Mouse (Mus musculus) small intestine, adult 2 months (tissue): ENCODE measurements around the gene Kat6b.

Experiments used
- CTCF ChIP-seq: fragments of 200-500 bp; IDR thresholded peaks from 2 replicates; pipeline ENCODE4 v1.5.1; 2012; ENCODE audit warnings: low read depth, mild to moderate bottlenecking, control low read depth, inconsistent platforms, low read length, moderate library complexity, mixed read lengths; ENCODE audit not compliant: insufficient replicate concordance, insufficient read length; ENCODE audit errors: extremely low read depth
- POLR2A ChIP-seq: fragments of 200-500 bp; IDR thresholded peaks from 2 replicates; pipeline ENCODE4 v1.6.1; 2012; ENCODE audit warnings: low read depth, mild to moderate bottlenecking, control low read depth, inconsistent platforms, low read length, moderate library complexity

DNA sequence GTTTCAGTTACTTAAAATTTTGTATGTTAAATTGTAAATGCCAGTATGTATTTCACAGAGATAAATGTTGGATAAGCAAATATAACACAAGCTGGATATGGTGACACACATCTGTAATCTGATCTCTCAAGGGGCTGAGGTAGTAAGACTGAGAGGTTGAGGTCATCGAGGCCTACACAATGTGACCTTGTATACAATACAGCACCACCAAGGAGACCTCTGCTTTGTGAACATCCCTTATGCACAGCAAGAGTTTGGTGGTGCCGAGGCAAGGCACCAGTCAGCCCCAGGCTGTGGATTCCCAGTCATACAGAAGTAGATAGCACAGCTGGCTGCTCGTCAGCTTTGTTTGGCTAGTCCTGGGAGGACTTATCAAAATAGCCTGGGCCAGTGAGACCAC, 59.1 kb downstream of the Kat6b start:
- TF ChIP-seq CTCF = no peak
- no peak for TF ChIP-seq POLR2A
